Mouse (Mus musculus): ENCODE measurements around the gene Ift80. TPM values are rescaled to one million over a fixed set of nuclear protein-coding genes. Genes with fewer than 3 reads are reported as not detected.

Gene Ift80
- total RNA-seq, 2 experiments from 2014 or later, result 17.6 to 17.7 TPM

DNA sequence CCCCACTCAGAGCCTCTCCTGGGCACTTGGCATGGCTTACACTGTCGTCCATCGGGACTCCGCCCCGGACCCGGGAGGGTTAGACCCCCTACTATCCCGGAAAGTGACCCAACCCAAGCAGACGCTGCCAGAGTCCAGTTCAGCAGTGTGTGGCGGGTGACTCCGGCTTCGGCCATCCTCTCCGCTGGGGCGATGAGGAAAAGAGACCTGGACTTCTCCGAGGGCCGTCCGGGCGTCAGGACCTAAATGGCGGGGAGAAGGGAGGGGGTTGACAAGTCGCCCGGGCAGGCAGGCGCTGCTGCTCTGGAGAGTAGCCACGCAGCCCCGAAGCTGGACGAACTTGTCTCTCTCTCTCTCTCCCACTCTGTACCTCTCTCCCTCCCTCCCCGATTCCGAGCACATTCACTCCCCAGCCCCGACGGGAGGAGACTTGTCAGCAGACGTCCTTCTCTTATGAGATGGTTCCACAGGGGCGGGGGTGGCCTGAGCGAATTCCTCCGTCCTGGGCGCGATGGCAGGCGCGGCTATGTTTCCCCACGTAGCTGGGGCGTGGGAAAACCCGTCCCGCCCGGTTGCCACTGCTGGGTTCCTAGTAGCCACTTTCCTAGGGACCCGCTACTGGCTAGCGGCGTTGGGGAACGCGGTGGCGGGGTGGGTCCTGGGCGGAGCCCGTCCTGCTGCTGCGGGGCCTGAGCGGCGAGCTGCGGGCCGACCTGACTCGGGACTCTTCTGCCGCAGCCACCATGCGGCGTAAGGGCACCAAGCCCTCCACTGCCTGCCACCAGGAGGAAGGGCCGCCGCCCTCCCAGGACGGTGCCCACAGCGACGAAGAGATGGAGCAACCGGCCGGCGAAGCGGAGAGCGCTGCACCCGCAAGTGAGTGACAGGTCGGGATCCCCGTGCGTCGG, 1.2 kb upstream of the Ift80 start:
- intact Hi-C loops (cut with DNase I), result loop anchor here (5.0 kb wide), 1 partner anchor 37 kb away; the partner anchor contains the start of gene Trim59
- DNase-seq (ENCODE audit: low spot score in 2 of 2), result peak; percentile 14 to 17

DNA sequence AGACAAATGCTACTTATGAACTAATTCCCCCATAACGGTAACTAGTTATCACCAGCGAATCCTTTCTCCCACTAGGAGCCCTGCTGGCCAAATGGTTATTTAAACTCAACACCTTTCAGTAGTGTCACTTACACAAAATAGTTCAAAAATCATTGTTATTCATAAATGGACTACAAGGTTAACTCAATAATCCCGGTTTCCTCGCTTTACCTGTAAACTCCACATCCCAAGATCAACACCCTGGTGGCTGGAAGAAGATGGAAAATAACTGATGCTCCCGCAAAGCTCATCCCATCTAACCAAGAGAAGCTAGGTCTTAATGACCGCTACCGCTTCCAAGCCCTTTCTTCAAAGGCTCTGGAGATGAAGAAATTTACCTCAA, 324 bp downstream of the Ift80 start:
- peak in 1 of 2 experiments; percentile 4 for DNase-seq (ENCODE audit: low spot score in 2 of 2)
- intact Hi-C loops (cut with DNase I), result no loop called here

DNA sequence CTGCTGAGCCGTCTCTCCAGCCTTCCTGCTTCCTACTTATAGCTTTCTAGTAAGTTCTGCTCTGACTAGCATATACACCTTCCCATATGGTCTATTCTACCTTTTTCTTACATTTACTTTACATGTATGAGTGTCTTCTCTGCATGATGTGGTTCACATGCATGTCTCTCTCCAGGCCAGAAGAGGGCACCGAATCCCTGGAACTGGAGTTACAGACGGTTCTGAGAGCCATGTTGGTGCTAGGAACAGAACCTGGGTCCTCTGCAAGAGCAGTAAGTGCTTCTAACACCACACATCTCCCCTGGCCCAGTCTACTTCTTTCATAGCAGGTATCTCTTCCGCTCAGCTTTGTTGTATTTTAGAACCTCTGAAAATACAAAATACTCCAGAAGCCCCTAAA, 1.6 kb downstream of the Ift80 start:
- intact Hi-C loops (cut with DNase I), result no loop called here

DNA sequence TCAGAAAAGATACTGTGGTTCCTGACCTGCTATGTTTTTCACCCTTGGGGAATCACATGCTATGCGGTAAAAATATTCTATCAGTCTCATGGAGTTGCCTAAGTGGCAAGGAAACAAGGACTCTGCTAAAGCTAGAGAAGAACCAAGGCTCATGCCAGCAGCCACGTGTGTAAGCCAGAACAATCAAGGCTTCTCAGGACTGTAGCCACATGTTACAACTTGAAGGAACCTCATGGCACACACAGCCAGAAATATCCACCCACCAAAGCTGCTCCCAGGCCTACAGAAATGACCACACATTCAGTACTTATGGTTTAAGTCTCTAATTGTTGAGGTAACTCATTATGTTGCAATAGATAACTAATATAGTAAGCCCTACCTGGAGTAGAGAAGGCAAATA, 17.8 kb downstream of the Ift80 start:
- intact Hi-C loops (cut with DNase I), result no loop called here
- DNase-seq (ENCODE audit: low spot score in 2 of 2), result no peak

More for the DNA sequence above, 1.6 kb downstream of the Ift80 start:
- no peak for DNase-seq (ENCODE audit: low spot score in 2 of 2)

DNA sequence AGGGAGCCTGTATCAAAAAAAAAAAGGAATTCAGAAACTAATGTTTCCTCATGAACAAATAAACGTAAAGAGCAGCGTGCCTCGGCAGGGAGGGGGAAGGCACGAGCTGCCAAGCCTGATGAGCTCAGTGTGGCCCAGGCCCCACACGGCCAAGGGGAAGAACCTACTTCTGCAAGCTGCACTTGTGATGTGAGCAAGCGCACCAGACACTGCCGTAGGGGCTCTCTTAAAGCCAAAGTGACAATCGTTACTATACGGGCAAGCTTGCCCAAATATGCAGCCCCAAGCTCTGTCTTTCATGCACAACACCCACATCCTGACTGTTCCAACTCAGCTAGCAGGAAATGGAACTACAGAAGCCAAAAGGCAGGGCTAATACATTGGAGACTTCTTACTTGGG, 23.5 kb downstream of the Ift80 start:
- DNase-seq (ENCODE audit: low spot score in 2 of 2), result no peak
- intact Hi-C loops (cut with DNase I), result no loop called here

DNA sequence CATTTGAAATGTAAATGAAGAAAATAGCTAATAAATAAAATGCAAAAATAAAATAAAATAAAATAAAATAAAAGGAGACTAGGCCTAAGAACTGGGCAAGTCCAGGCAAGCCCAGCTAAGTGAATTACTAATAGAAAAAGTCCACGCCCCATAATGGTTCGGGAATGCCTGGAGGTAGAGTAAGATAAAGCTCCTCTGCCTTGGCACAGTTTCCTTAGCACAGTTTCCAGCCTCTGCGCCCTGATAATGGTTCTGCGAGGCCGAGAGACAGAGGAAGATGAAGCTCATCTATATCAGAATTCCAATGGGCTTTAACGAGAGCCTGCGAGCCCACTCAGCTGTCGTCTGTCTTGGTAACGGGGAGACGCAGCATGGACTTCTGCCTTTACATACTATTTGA, 25.2 kb downstream of the Ift80 start:
- intact Hi-C loops (cut with DNase I), result no loop called here

DNA sequence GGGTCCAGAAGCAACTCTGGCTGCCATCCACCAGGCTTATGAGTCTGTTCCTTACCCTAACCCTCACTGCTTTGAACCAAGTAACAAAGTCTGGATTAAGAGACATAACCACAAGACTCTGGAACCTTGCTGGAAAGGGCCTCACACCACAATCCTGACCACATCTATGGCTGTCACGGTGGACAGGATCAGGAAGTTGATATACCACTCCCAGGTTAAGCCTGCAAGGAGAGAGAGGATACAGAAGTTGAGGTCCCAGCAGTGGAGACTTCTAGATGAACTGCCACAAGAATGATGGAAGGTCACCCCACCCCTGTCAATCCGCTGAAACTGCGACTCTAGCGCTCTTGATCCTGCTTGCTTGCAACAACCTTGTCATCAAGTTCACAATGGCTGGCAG, 26.7 kb downstream of the Ift80 start:
- intact Hi-C loops (cut with DNase I), result no loop called here
- DNase-seq (ENCODE audit: low spot score in 2 of 2), result no peak

More for the DNA sequence above, 25.2 kb downstream of the Ift80 start:
- no peak for DNase-seq (ENCODE audit: low spot score in 2 of 2)

DNA sequence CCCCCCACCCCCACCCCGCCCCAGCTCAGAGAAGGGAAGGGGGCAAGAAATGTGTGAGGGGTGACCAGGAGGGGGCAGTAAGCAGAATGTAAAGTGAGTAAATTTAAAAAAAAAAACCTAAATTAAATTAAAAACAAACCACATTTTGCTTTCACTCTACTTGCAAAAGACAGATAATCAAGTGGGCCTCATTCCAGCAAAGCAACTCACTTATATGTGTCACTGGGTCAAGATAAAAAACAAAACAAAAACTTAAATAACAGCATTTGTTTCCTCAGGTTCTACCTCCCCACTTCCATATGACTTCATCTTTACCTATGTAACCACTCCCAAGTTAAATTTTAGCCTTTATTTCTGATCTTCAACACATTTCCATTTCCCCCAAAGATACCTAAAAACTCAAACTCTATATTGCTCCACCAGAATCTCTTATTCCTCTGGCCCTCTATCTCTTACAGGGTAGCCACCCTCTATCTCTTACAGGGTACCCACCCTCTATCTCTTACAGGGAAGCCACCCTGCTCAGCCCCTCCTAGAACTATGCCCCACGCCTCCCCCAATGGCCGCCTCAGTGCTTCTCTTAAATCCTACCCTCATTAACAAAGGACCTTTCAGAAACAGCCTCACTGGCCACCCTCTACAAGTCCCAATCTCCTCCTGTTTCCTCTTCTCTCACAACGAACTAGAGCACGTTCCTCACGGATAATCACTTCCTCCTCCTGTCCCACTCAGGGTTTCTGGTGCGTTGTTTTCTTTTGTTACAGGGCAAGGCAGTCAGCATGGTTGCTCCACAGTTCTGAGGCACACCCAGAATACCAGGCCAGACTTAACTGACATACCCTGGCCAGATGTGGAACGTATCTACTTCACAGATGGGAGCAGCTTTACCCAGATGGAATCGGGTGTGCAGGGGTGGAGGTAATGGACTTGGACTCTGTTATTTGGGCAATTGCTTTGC, 28.6 kb downstream of the Ift80 start:
- intact Hi-C loops (cut with DNase I), result no loop called here
- no peak for DNase-seq (ENCODE audit: low spot score in 2 of 2)

DNA sequence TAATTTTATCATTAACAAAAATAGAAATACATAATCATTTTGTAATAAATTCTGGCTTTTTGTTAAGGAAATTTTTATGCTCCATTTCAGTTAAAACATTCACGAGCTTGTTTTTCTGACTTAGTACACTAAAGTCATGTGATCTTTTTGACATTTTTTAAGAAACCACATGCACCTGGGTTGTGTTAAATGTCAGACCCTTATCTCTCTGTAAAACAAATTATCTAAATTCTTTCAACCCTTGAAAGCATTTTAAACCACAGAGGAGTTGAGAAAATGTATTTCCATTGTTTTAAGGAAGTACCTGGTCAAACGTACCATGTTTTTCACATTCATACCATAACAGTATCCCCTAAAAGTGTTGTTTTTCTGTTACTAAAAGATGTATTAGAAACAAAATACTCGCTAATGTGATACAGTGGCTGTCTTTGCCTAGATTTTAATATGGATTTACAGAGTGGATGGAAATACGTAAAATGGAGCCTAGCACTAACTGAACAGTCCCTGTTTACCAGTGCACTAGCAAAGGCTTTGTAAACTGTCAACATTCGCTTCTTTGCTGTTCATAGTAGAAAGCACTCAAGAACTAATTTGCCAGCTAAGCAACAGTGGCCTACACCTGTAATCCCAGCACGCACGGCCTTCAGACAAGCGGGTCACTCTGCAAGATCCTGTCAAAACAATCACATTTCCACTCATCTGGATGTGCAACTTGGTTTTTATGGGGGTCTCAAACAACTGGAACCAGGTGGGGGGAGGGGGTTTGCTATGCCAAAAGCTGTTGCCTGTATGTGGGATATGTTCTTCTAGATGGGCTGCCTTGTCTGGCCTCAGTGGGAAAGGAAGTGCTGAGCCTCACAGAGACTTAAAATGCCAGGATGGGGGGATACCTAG, 29.5 kb downstream of the Ift80 start:
- no peak for DNase-seq (ENCODE audit: low spot score in 2 of 2)
- intact Hi-C loops (cut with DNase I), result no loop called here

DNA sequence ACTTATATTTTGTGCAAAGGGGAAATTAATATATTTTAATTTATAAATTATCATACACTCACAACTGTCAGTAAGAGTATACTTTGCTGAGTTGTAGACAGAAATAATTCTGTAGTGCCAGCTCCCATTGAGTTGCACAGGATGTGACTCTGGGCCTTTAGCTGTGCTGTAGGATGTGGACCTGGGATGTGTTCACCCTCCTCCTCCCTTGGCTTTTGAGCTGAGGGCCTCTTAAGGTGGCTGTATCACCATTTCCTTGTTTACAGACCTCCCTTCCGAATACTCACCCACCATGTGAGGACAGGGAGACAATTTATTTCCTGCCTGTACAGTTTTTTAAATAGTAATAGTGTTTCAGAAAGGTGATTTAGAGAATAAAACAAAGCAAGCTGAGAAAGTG, 30.8 kb downstream of the Ift80 start:
- intact Hi-C loops (cut with DNase I), result no loop called here
- DNase-seq (ENCODE audit: low spot score in 2 of 2), result no peak

DNA sequence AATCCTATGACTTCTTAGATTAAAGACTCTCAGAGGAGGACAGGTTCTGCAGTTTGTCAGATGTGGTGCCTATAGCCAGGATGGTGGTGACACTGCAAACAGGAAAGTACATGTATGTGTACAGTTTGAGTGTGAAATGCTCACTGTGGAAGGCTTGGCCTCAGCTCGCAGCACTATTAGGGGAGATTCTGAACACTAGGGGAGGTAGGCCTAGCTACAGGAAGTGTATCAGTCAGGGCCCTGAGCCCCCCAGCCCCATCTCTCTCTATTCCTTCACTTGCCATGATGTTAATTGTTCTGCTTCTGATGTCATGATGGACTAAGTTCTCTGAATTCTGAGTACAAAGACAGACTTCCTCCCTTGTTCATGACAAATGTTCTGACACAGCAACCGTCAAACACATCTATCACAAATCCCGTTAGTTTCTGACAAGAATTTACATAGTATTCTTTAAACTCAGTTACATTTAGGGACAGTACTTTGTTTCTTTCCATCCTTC, 35.2 kb downstream of the Ift80 start:
- no peak for DNase-seq (ENCODE audit: low spot score in 2 of 2)
- intact Hi-C loops (cut with DNase I), result no loop called here

DNA sequence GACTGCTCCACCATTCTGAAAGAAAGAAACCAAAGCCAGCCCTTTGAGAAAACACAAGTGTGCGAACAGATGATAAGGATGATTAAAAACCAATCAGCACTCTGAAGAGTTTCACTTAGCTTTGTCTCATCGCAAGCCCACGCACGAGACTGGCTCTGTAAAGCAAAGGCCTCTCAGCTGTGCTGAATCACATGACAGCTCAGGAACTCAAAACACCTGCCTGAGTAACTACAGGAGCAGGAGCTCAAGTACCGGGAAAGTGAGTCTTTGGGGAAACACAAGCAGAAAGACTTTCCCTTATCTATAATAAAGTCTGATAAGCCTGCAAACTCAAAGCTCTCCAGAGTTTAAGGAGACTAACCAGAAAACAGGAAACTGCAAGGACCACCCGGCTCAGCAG, 37.0 kb downstream of the Ift80 start:
- intact Hi-C loops (cut with DNase I), result no loop called here
- no peak for DNase-seq (ENCODE audit: low spot score in 2 of 2)

DNA sequence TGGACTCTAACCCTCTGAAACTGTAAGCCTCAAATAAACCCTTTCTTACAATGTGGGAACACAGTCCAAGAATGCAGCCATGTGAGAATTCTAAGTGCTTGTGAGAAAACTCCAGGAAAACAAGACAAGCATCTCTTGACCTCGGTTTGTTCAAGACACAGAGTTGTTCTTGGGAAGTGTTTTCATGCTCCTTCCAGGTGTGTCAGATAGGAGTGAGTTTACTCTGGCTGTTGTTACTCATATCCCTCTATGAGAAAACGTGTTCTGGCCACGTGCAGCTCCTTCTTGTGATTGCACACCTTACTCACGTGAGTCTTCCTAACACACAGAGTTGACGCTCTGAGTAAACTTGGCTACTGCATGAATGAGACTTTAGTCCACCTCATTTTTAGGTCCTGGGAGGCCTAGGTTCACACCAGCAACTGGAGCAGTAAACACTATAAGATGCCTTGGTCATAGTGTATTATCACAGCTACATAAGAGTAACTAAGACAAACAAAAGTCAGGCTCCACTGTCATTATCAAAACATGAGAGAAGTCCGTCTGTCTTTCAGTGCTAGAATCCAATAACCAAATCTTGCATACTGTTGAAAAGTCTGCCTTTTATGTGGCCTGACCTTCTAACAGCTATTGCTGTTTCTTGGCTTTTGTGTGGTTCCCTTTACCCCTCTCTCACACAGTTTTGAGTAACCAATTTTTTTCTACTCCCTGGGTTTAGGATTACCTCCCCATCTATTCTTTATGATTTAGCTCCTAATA, 37.7 kb downstream of the Ift80 start:
- no peak for DNase-seq (ENCODE audit: low spot score in 2 of 2)
- intact Hi-C loops (cut with DNase I), result no loop called here

DNA sequence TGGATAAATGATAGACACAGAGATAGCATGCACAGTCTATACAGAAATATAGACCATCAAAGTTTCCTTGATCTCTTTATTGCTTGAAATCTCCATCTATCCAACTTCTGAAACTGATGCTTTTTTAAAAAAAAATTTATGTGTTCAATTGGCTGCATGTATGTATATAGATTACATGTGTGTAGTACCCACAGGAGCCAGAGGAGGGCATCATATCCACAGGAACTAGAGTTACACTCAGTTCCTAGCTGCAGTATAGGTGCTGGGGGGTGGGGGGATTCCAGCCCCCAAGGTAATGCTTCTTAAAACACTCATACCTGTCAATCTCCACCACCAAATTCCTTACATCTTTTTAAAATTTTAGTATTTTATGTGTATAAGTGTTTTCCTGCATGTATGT, 39.7 kb downstream of the Ift80 start:
- intact Hi-C loops (cut with DNase I), result no loop called here
- no peak for DNase-seq (ENCODE audit: low spot score in 2 of 2)

DNA sequence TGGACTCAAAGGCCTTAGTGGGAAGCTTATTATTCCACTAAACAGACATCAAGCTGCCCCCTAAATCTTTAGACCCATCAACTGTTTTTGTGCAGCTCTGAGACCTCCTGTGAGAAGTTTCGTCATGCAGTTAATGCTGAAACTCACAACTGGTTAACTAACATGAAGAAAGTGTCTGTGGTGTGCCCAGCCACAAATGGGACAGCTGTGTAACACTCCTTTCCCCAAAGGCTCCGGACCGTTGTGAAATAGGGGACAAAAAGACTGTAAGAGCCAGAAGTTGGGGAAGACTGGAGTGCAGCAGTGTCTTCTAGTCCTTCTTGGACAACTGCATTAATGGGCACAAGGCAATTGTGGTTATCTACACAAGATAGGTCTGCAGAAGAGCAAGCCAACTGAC, 47.0 kb downstream of the Ift80 start:
- DNase-seq (ENCODE audit: low spot score in 2 of 2), result no peak
- intact Hi-C loops (cut with DNase I), result loop anchor here (10.0 kb wide), 1 partner anchor 243 kb away; no protein-coding TSS in a partner anchor

DNA sequence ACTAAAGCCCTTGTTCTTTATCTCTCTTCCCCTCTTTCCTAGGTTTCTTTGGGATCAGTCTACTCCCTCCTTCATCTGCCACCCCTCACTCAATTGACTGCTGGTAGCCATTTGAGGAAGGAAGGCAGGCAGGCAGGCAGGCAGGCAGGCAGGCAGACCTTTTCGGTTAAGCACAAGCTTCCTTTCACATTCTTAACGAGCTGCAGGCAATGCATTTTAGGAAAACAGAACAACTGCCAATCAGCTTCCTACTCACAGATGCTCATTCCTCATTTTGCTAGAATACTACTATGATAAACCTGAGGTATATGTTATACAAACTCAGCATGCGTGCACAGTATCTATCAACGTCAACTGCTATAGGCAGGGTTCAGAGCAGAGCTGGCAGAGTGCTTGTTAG, 47.9 kb downstream of the Ift80 start:
- peak; percentile 20 to 55 for DNase-seq (ENCODE audit: low spot score in 2 of 2)
- intact Hi-C loops (cut with DNase I), result loop anchor here (10.0 kb wide), 1 partner anchor 242 kb away; no protein-coding TSS in a partner anchor

DNA sequence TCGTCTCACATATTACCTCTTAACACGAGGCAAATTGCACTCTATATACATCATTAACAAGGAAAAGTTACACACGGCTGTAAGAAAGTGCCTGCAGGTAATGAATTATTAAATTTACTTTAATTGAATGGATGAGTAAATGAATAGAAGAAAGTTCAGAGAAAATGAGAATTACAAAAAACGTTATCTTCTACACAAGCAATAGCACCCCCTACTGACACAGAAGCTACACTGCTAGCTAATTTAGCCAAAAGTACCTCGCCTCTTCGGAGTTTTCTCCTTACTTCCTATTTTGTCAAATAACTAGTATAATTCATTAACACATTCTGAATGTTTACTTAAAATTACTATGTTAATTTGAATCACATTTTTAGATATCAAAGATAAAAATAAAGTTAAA, 49.9 kb downstream of the Ift80 start:
- intact Hi-C loops (cut with DNase I), result loop anchor here (5.0 to 10.0 kb wide), 2 partner anchors 157 to 240 kb away; no protein-coding TSS in a partner anchor
- DNase-seq (ENCODE audit: low spot score in 2 of 2), result peak; percentile 49 to 57

DNA sequence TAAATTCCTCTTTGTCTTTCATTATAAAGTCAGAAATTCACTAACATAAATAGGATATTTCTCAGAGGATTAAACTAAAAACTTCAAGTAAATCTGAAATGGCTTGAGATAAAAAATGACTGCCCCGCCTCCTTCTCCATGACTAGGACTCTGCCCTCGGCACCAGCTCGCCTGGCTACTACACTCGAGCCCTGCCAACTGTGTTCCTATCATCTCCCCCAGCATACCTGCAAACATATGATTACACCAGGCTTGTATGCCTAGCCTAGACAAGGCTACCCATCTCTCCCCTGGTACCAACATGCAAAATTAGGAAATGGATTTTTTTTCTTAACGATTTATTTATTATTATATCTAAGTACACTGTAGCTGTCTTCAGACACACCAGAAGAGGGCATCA, 51.7 kb downstream of the Ift80 start:
- intact Hi-C loops (cut with DNase I), result loop anchor here (5.0 to 10.0 kb wide), 2 partner anchors 155 to 238 kb away; no protein-coding TSS in a partner anchor
- DNase-seq (ENCODE audit: low spot score in 2 of 2), result no peak
